Mouse (Mus musculus) embryonic facial prominence, embryonic 11.5 days (tissue): ENCODE data around the gene Unc5b. TPM values are rescaled to one million over a fixed set of nuclear protein-coding genes. Genes with fewer than 3 reads are reported as not detected.

Experiments
- ATAC-seq: fragments of 200-750 bp; cut with Nextera tagmentation; replicated peaks from 2 replicates; pipeline ENCODE4 v1.8.0; 2017; ENCODE audit warnings: low read depth; ENCODE audit not compliant: insufficient number of reproducible peaks, low FRiP score, low TSS enrichment
- DNase-seq: peaks from one replicate; pipeline ENCODE4 v3.0.0-alpha.2; 2015; ENCODE audit warnings: low spot score
- H3K27ac ChIP-seq: fragments of 300-500 bp; sonication (generic); replicated peaks from 2 replicates; pipeline ENCODE4 v1.5.1; 2014; ENCODE audit warnings: mild to moderate bottlenecking, low read depth, low read length, control low read depth
- H3K27me3 ChIP-seq: fragments of 300-500 bp; sonication (generic); 2 replicates; pipeline ENCODE4 v1.6.1; 2014; ENCODE audit warnings: mild to moderate bottlenecking, low read length, moderate library complexity, mixed read lengths; ENCODE audit not compliant: control insufficient read depth, insufficient read depth
- H3K36me3 ChIP-seq: fragments of 300-500 bp; sonication (generic); replicated peaks from 2 replicates; pipeline ENCODE4 v1.6.1; 2014; ENCODE audit warnings: low read depth, mild to moderate bottlenecking, low read length, moderate library complexity, mixed read lengths; ENCODE audit not compliant: control insufficient read depth, insufficient read depth
- H3K4me1 ChIP-seq: fragments of 300-500 bp; sonication (generic); 2 replicates; pipeline ENCODE4 v1.6.1; 2014; ENCODE audit warnings: low read length, mixed read lengths; ENCODE audit not compliant: control insufficient read depth, insufficient read depth
- H3K4me2 ChIP-seq: fragments of 300-500 bp; sonication (generic); 2 replicates; pipeline ENCODE4 v1.6.1; 2014; ENCODE audit warnings: low read depth, mild to moderate bottlenecking, control low read depth, low read length, moderate library complexity
- H3K4me3 ChIP-seq: fragments of 300-500 bp; sonication (generic); 2 replicates; pipeline ENCODE4 v1.5.1; 2014; ENCODE audit warnings: low read depth, low read length, control low read depth
- H3K9ac ChIP-seq: fragments of 300-500 bp; sonication (generic); replicated peaks from 2 replicates; pipeline ENCODE4 v1.6.1; 2014; ENCODE audit warnings: mild to moderate bottlenecking, control low read depth, low read length
- H3K9me3 ChIP-seq: fragments of 300-500 bp; sonication (generic); replicated peaks from 2 replicates; pipeline ENCODE4 v1.6.1; 2016; ENCODE audit warnings: mild to moderate bottlenecking, low read length, inconsistent platforms, mixed read lengths; ENCODE audit not compliant: control insufficient read depth
- WGBS: fragments of 180-500 bp; shearing (Covaris S2); extraction: QIAGEN DNeasy Blood & Tissue Kit; methylation state at CpG from one replicate; pipeline ENCODE4 v1.1.7; 2014; 5-methylcytosine and 5-hydroxymethylcytosine counted together
- polyA plus RNA-seq: library from polyadenylated mRNA; unstranded; fragments of >200 nt; fragmentation: Nextera tagmentation; extraction: Ambion mirVana; gene quantifications from 2 replicates; pipeline ENCODE4 v1.2.1, GENCODE M21; 2014

Gene Unc5b
- polyA plus RNA-seq, 1 experiment from 2014 or later = 4.0 TPM

GRCm38 (mm10) chr10:60826461-60827237 lies 4.7 kb downstream of the Unc5b start:
- under 1% methylated on average over 33 of the region's 34 CpGs for WGBS
- ATAC-seq (no peak), DNase-seq (peak; percentile 79)
- H3K4me1 ChIP-seq = peaks cover 7% of the 10 kb centered on the region
- no peaks in the 10 kb centered on the region for H3K9me3 ChIP-seq
- peak overlapping the region; percentile 46 for H3K9ac ChIP-seq
- no peaks in the 10 kb centered on the region for H3K36me3 ChIP-seq
- H3K4me3 ChIP-seq = peak overlapping the region; percentile 36
- H3K27me3 ChIP-seq = peaks cover 16% of the 10 kb centered on the region
- peak overlapping the region; percentile 82 for H3K4me2 ChIP-seq
- no peak overlapping the region for H3K27ac ChIP-seq

GRCm38 (mm10) chr10:60825955-60826354 lies 5.4 kb downstream of the Unc5b start:
- H3K4me2 ChIP-seq = peak overlapping the region; percentile 82
- H3K36me3 ChIP-seq = no peaks in the 10 kb centered on the region
- 61% methylated on average over 6 of the region's 6 CpGs for WGBS
- H3K9ac ChIP-seq = no peak overlapping the region; the same call in 1 of the 2 replicates
- no peak overlapping the region for H3K4me3 ChIP-seq
- peaks cover 16% of the 10 kb centered on the region for H3K27me3 ChIP-seq
- no peak overlapping the region for H3K27ac ChIP-seq
- no peak for DNase-seq
- H3K4me1 ChIP-seq = peaks cover 7% of the 10 kb centered on the region
- H3K9me3 ChIP-seq = no peaks in the 10 kb centered on the region
- no peak for ATAC-seq

GRCm38 (mm10) chr10:60823744-60824143 lies 7.6 kb downstream of the Unc5b start:
- Histone ChIP-seq H3K4me2 (no peak overlapping the region), H3K9me3 (no peaks in the 10 kb centered on the region), H3K27ac (no peak overlapping the region), H3K27me3 (peaks cover 4% of the 10 kb centered on the region), H3K4me1 (peaks cover 7% of the 10 kb centered on the region), H3K4me3 (no peak overlapping the region), H3K36me3 (no peaks in the 10 kb centered on the region), H3K9ac (no peak overlapping the region)
- ATAC-seq (no peak), DNase-seq (no peak)
- 38% methylated on average over 8 of the region's 8 CpGs for WGBS

GRCm38 (mm10) chr10:60822641-60823425 lies 8.5 kb downstream of the Unc5b start:
- peaks cover 4% of the 10 kb centered on the region; the same call in 1 of the 2 replicates for H3K27me3 ChIP-seq
- WGBS = 67% methylated on average over 17 of the region's 17 CpGs
- no peak for ATAC-seq
- H3K4me1 ChIP-seq = peaks cover 7% of the 10 kb centered on the region
- DNase-seq = no peak
- no peak overlapping the region for H3K4me2 ChIP-seq
- no peak overlapping the region for H3K4me3 ChIP-seq
- H3K36me3 ChIP-seq = no peaks in the 10 kb centered on the region
- no peaks in the 10 kb centered on the region for H3K9me3 ChIP-seq
- no peak overlapping the region for H3K9ac ChIP-seq
- H3K27ac ChIP-seq = no peak overlapping the region

GRCm38 (mm10) chr10:60821736-60822358 lies 9.5 kb downstream of the Unc5b start:
- ATAC-seq = no peak
- no peak for DNase-seq
- no peak overlapping the region for H3K4me2 ChIP-seq
- H3K36me3 ChIP-seq = no peaks in the 10 kb centered on the region
- no peak overlapping the region for H3K27ac ChIP-seq
- no peaks in the 10 kb centered on the region for H3K9me3 ChIP-seq
- H3K4me1 ChIP-seq = peaks cover 10% of the 10 kb centered on the region
- H3K4me3 ChIP-seq = no peak overlapping the region
- peaks cover 4% of the 10 kb centered on the region; the same call in 1 of the 2 replicates for H3K27me3 ChIP-seq
- H3K9ac ChIP-seq = no peak overlapping the region
- WGBS = 36% methylated on average over 7 of the region's 7 CpGs

- H3K4me3 ChIP-seq = no peak overlapping the region
- ATAC-seq (no peak), DNase-seq (no peak)
- no peak overlapping the region for H3K27ac ChIP-seq
- no peak overlapping the region for H3K4me2 ChIP-seq
- H3K9me3 ChIP-seq = no peaks in the 10 kb centered on the region
- H3K9ac ChIP-seq = no peak overlapping the region
- H3K27me3 ChIP-seq = peaks cover 4% of the 10 kb centered on the region; the same call in 1 of the 2 replicates
- no peaks in the 10 kb centered on the region for H3K36me3 ChIP-seq
- peaks cover 12% of the 10 kb centered on the region for H3K4me1 ChIP-seq
These were observed 10.1 kb downstream of the Unc5b start for GRCm38 (mm10) chr10:60821311-60821710.

GRCm38 (mm10) chr10:60820552-60820951 lies 10.8 kb downstream of the Unc5b start:
- H3K4me3 ChIP-seq = no peak overlapping the region
- no peak for ATAC-seq
- 86% methylated on average over 11 of the region's 11 CpGs for WGBS
- no peak overlapping the region for H3K27ac ChIP-seq
- DNase-seq = no peak
- no peaks in the 10 kb centered on the region for H3K9me3 ChIP-seq
- H3K9ac ChIP-seq = no peak overlapping the region
- peaks cover 18% of the 10 kb centered on the region for H3K4me1 ChIP-seq
- H3K36me3 ChIP-seq = no peaks in the 10 kb centered on the region
- H3K4me2 ChIP-seq = no peak overlapping the region
- H3K27me3 ChIP-seq = peaks cover under 1% of the 10 kb centered on the region; the same call in 1 of the 2 replicates
